Mouse (Mus musculus) megakaryocyte progenitor cell, adult 5-6 weeks (primary cell): ENCODE measurements around the gene Olfr126. TPM values are rescaled to one million over a fixed set of nuclear protein-coding genes. Genes with fewer than 3 reads are reported as not detected.

Experiments
- ATAC-seq: replicated peaks from 2 replicates; pipeline ENCODE4 v1.8.0; 2016; ENCODE audit warnings: mild to moderate bottlenecking, moderate TSS enrichment, inconsistent platforms; ENCODE audit not compliant: poor library complexity
- total RNA-seq, 2 experiments: library from RNA; stranded (forward) in 1 of 2; stranded (reverse) in 1 of 2; fragments of 157-497, 149-512 nt in 1 of 2; fragments of 200-1000 nt in 1 of 2; gene quantifications; 2 replicates each; pipeline versions ENCODE4 v1.2.3 to v1.2.4; 2015 to 2017

Olfr126 gene
- total RNA-seq (2015) (not detected in 2 replicates), total RNA-seq (2017) (not detected in 2 replicates)

DNA sequence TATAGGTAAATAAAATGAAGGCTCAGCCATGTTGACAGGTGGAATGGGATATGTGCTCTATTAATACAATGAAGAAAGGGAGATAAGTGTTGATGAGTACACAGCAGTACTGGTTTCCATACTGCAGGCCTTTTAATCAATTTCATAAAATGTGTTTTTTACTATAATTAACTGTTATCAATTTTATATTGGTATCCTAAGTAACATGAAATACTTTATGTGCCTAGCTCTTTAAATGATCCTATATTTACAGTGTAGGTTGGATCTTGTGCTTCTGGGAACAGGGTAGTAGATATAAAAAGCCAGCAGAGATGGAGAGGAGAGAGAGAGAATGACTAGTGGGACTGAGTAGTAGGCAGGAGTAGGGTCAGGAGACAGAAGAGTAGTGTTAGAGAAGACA lies at the start of gene Olfr126:
Olfr126 (plus strand) TSS at position 301 of the 400 bp plus-strand sequence.
- no peak for ATAC-seq

DNA sequence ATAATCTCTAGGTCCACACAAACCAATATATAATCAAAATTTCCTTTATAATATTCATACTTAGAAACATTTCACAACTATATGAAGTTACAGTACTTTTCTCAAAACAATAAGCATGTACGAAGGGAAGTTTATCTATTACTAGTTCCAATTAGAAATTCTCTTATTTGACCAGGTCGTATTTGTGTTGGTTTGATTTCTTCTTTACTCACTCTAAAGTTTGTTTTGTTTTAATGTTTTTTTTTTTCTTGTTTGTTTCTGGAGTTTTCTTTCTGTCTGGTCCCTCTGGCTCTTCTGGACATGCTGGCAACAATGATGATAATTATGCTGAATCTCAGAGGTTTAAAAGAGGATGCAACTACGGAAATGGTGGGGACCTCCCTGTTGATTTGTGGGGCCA lies 47.7 kb upstream of the Olfr126 start, which contains the start of gene Olfr124:
Olfr124 (plus strand) TSS at position 301 of the 400 bp plus-strand sequence.
- ATAC-seq, result no peak

GRCm38 (mm10) chr17:37832649-37833048 lies 14.6 kb upstream of the Olfr126 start, which contains the start of gene Olfr125:
Olfr125 (plus strand) TSS chr17:37832949.
- no peak for ATAC-seq

DNA sequence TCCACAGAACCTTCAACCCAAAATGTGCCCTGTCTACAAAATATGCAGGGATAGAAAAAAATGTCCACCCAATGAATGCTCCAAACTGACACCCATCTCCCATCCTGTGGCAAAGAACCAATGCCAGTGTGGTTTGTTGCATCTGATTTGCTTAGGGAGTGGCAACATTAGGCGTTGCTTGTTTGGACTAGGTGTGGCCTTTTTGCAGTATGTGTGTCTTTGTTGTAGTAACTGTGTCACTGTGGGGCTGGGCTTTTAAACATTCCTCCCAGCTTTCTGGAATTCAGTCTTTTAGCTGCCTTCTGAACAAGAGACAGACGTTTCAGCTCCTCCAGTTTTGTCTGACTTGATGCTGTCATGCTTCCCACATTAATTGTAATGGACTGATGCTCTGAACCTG lies 16.6 kb downstream of the Olfr126 start:
- ATAC-seq, result no peak

GRCm38 (mm10) chr17:37869676-37870205 lies 22.5 kb downstream of the Olfr126 start:
- ATAC-seq, result no peak

DNA sequence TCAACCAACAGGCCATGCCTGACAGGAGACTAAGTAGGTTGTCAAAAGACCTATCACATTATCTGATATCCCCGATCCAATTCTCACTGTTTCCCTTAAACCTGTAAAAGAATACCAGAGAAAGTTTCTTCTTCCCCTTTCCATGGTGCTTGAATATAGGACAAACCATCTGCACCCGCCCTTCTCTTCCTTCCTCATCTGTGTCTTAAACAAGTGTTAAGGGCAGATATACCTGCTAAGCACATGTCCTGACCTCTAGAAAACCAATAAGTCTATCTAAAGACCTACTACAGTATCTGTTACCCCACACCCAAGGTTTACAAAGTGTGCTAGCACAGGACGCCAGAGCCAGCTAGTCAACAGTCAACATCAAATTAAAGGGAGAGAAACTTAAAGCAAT lies 26.5 kb downstream of the Olfr126 start:
- ATAC-seq, result no peak

DNA sequence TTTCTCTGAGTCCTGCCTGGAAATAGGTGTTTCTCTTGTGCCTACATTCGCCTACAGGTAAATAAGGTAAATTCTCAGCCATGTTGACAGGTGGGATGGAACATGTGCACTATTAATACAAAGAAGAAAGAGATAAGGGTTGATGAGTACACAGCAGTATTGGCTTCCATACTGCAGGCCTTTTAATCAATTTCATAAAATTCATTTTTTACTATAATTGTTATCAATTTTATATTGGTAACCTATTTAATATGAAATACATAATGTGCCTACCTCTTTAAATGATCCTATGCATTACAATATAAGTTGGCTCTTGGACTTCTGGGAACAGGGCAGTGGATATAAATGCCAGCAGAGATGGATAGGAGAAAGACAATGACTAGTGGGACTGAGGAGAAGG lies 52.9 kb downstream of the Olfr126 start, which contains the start of gene Olfr127:
Olfr127 (plus strand) TSS at position 301 of the 400 bp plus-strand sequence.
- ATAC-seq, result no peak

Other genes starting within 250 kb of the Olfr126 start
- gene Olfr115, start 220.4 kb upstream of the Olfr126 start, total RNA-seq (2015), result not detected in 2 replicates
- not detected in 2 replicates for gene Olfr115, start 220.4 kb upstream of the Olfr126 start, total RNA-seq (2017)
- not detected in 2 replicates for gene Olfr116, start 220.3 kb upstream of the Olfr126 start, total RNA-seq (2015)
- not detected in 2 replicates for gene Olfr116, start 220.3 kb upstream of the Olfr126 start, total RNA-seq (2017)
- gene Olfr117, start 183.7 kb upstream of the Olfr126 start, total RNA-seq (2015), result not detected in 2 replicates
- gene Olfr117, start 183.7 kb upstream of the Olfr126 start, total RNA-seq (2017), result not detected in 2 replicates
- gene Olfr118, start 180.5 kb upstream of the Olfr126 start, total RNA-seq (2015), result not detected in 2 replicates
- not detected in 2 replicates for gene Olfr118, start 180.5 kb upstream of the Olfr126 start, total RNA-seq (2017)
- gene Olfr119, start 150.9 kb upstream of the Olfr126 start, total RNA-seq (2015), result not detected in 2 replicates
- not detected in 2 replicates for gene Olfr119, start 150.9 kb upstream of the Olfr126 start, total RNA-seq (2017)
- not detected in 2 replicates for gene Olfr120, start 125.7 kb upstream of the Olfr126 start, total RNA-seq (2015)
- not detected in 2 replicates for gene Olfr120, start 125.7 kb upstream of the Olfr126 start, total RNA-seq (2017)
- gene Olfr121, start 98.6 kb upstream of the Olfr126 start, total RNA-seq (2015), result not detected in 2 replicates
- not detected in 2 replicates for gene Olfr121, start 98.6 kb upstream of the Olfr126 start, total RNA-seq (2017)
- gene Olfr122, start 78.9 kb upstream of the Olfr126 start, total RNA-seq (2015), result not detected in 2 replicates
- not detected in 2 replicates for gene Olfr122, start 78.9 kb upstream of the Olfr126 start, total RNA-seq (2017)
- not detected in 2 replicates for gene Olfr123, start 54.0 kb upstream of the Olfr126 start, total RNA-seq (2015)
- not detected in 2 replicates for gene Olfr123, start 54.0 kb upstream of the Olfr126 start, total RNA-seq (2017)
- gene Olfr124, start 47.6 kb upstream of the Olfr126 start, total RNA-seq (2015), result not detected in 2 replicates
- not detected in 2 replicates for gene Olfr124, start 47.6 kb upstream of the Olfr126 start, total RNA-seq (2017)
- gene Olfr125, start 14.5 kb upstream of the Olfr126 start, total RNA-seq (2015), result not detected in 2 replicates
- gene Olfr125, start 14.5 kb upstream of the Olfr126 start, total RNA-seq (2017), result not detected in 2 replicates
- not detected in 2 replicates for gene Olfr127, start 53.0 kb downstream of the Olfr126 start, total RNA-seq (2015)
- gene Olfr127, start 53.0 kb downstream of the Olfr126 start, total RNA-seq (2017), result not detected in 2 replicates
- gene Olfr128, start 73.1 kb downstream of the Olfr126 start, total RNA-seq (2015), result not detected in 2 replicates
- gene Olfr128, start 73.1 kb downstream of the Olfr126 start, total RNA-seq (2017), result not detected in 2 replicates
- gene Olfr761, start 105.6 kb downstream of the Olfr126 start, total RNA-seq (2015), result not detected in 2 replicates
- not detected in 2 replicates for gene Olfr761, start 105.6 kb downstream of the Olfr126 start, total RNA-seq (2017)
- not detected in 2 replicates for gene Olfr129, start 212.6 kb downstream of the Olfr126 start, total RNA-seq (2015)
- not detected in 2 replicates for gene Olfr129, start 212.6 kb downstream of the Olfr126 start, total RNA-seq (2017)
- not detected in 2 replicates for gene Olfr130, start 216.4 kb downstream of the Olfr126 start, total RNA-seq (2015)
- not detected in 2 replicates for gene Olfr130, start 216.4 kb downstream of the Olfr126 start, total RNA-seq (2017)
- not detected in 2 replicates for gene Olfr131, start 241.2 kb downstream of the Olfr126 start, total RNA-seq (2015)
- not detected in 2 replicates for gene Olfr131, start 241.2 kb downstream of the Olfr126 start, total RNA-seq (2017)